Mouse (Mus musculus) hindbrain, embryonic 11.5 days (tissue): ENCODE results near the gene Tnrc6c. TPM values are rescaled to one million over a fixed set of nuclear protein-coding genes. Genes with fewer than 3 reads are reported as not detected.

Source experiments
- ATAC-seq: fragments of 200-750 bp; cut with Nextera tagmentation; 2 replicates; pipeline ENCODE4 v1.8.0; 2017; ENCODE audit warnings: mild to moderate bottlenecking, moderate TSS enrichment, moderate library complexity; ENCODE audit not compliant: low FRiP score
- DNase-seq: peaks from one replicate; pipeline ENCODE4 v3.0.0-alpha.2; 2015; ENCODE audit warnings: low spot score
- H3K27ac ChIP-seq: fragments of 300-500 bp; sonication (generic); 2 replicates; pipeline ENCODE4 v1.5.1; 2014; ENCODE audit warnings: mild to moderate bottlenecking, low read depth, low read length
- H3K27me3 ChIP-seq: fragments of 300-500 bp; sonication (generic); 2 replicates; pipeline ENCODE4 v1.6.1; 2014; ENCODE audit warnings: mild to moderate bottlenecking, low read length, moderate library complexity, mixed read lengths; ENCODE audit not compliant: control insufficient read depth, insufficient read depth
- H3K36me3 ChIP-seq: fragments of 300-500 bp; sonication (generic); 2 replicates; pipeline ENCODE4 v1.6.1; 2014; ENCODE audit warnings: mild to moderate bottlenecking, low read length, moderate library complexity, mixed read lengths; ENCODE audit not compliant: control insufficient read depth, insufficient read depth
- H3K4me1 ChIP-seq: fragments of 300-500 bp; sonication (generic); replicated peaks from 2 replicates; pipeline ENCODE4 v1.6.1; 2014; ENCODE audit warnings: low read length, mixed read lengths; ENCODE audit not compliant: control insufficient read depth, insufficient read depth
- H3K4me2 ChIP-seq: fragments of 300-500 bp; sonication (generic); replicated peaks from 2 replicates; pipeline ENCODE4 v1.6.1; 2014; ENCODE audit warnings: mild to moderate bottlenecking, low read depth, low read length
- H3K4me3 ChIP-seq: fragments of 300-500 bp; sonication (generic); 2 replicates; pipeline ENCODE4 v1.5.1; 2014; ENCODE audit warnings: low read depth, low read length
- H3K9ac ChIP-seq: fragments of 300-500 bp; sonication (generic); 2 replicates; pipeline ENCODE4 v1.6.1; 2014; ENCODE audit warnings: low read depth, low read length
- H3K9me3 ChIP-seq: fragments of 300-500 bp; sonication (generic); 2 replicates; pipeline ENCODE4 v1.6.1; 2016; ENCODE audit warnings: low read length; ENCODE audit not compliant: control insufficient read depth
- WGBS: fragments of 180-500 bp; shearing (Covaris S2); extraction: QIAGEN DNeasy Blood & Tissue Kit; methylation state at CpG from one replicate; pipeline ENCODE4 v1.1.7; 2014; 5-methylcytosine and 5-hydroxymethylcytosine counted together
- polyA plus RNA-seq: library from polyadenylated mRNA; unstranded; fragments of >200 nt; fragmentation: Nextera tagmentation; extraction: Ambion mirVana; gene quantifications from 2 replicates; pipeline ENCODE4 v1.2.1, GENCODE M21; 2014

Gene Tnrc6c
- polyA plus RNA-seq, 1 experiment from 2014 or later: 20.6 TPM

GRCm38 (mm10) chr11:117667825-117668224 is 13.7 kb downstream of the Tnrc6c start:
- Histone ChIP-seq H3K36me3 (no peaks in the 10 kb centered on the region), H3K27ac (no peak overlapping the region), H3K4me3 (no peak overlapping the region), H3K9me3 (no peaks in the 10 kb centered on the region), H3K9ac (no peak overlapping the region), H3K4me1 (no peaks in the 10 kb centered on the region), H3K4me2 (no peak overlapping the region), H3K27me3 (no peaks in the 10 kb centered on the region)
- ATAC-seq: no peak
- 82% methylated on average over 5 of the region's 5 CpGs for WGBS
- DNase-seq: no peak

GRCm38 (mm10) chr11:117671626-117672025 is 17.5 kb downstream of the Tnrc6c start:
- no peak for ATAC-seq
- Histone ChIP-seq H3K27ac (no peak overlapping the region), H3K4me3 (no peak overlapping the region), H3K27me3 (no peaks in the 10 kb centered on the region), H3K36me3 (no peaks in the 10 kb centered on the region), H3K9me3 (no peaks in the 10 kb centered on the region), H3K4me1 (no peaks in the 10 kb centered on the region), H3K4me2 (no peak overlapping the region), H3K9ac (no peak overlapping the region)
- no peak for DNase-seq
- 95% methylated on average over 5 of the region's 5 CpGs for WGBS

- no peak overlapping the region for H3K27ac ChIP-seq
- H3K27me3 ChIP-seq: no peaks in the 10 kb centered on the region
- H3K4me2 ChIP-seq: no peak overlapping the region
- H3K9me3 ChIP-seq: no peaks in the 10 kb centered on the region
- no peak overlapping the region for H3K9ac ChIP-seq
- DNase-seq: no peak
- H3K4me1 ChIP-seq: no peaks in the 10 kb centered on the region
- WGBS: 90% methylated on average over 1 of the region's 1 CpGs
- H3K36me3 ChIP-seq: no peaks in the 10 kb centered on the region
- no peak for ATAC-seq
- no peak overlapping the region for H3K4me3 ChIP-seq
Measured at GRCm38 (mm10) chr11:117674531-117674930, 20.4 kb downstream of the Tnrc6c start.

- no peak overlapping the region for H3K4me2 ChIP-seq
- H3K9me3 ChIP-seq: no peaks in the 10 kb centered on the region
- H3K9ac ChIP-seq: no peak overlapping the region
- no peak overlapping the region for H3K4me3 ChIP-seq
- WGBS: 21% methylated on average over 2 of the region's 2 CpGs
- no peak for DNase-seq
- H3K27ac ChIP-seq: no peak overlapping the region
- no peaks in the 10 kb centered on the region for H3K27me3 ChIP-seq
- H3K36me3 ChIP-seq: no peaks in the 10 kb centered on the region
- no peak for ATAC-seq
- H3K4me1 ChIP-seq: no peaks in the 10 kb centered on the region
Measured at GRCm38 (mm10) chr11:117676649-117677048, 22.6 kb downstream of the Tnrc6c start.

GRCm38 (mm10) chr11:117677111-117677510 is 23.0 kb downstream of the Tnrc6c start:
- WGBS: 75% methylated on average over 3 of the region's 3 CpGs
- Histone ChIP-seq H3K27ac (no peak overlapping the region), H3K9ac (no peak overlapping the region), H3K4me2 (no peak overlapping the region), H3K4me1 (no peaks in the 10 kb centered on the region), H3K27me3 (no peaks in the 10 kb centered on the region), H3K36me3 (no peaks in the 10 kb centered on the region), H3K9me3 (no peaks in the 10 kb centered on the region), H3K4me3 (no peak overlapping the region)
- DNase-seq (no peak), ATAC-seq (no peak)

GRCm38 (mm10) chr11:117677594-117677993 is 23.5 kb downstream of the Tnrc6c start:
- no peak overlapping the region for H3K9ac ChIP-seq
- H3K27ac ChIP-seq: no peak overlapping the region
- ATAC-seq: no peak
- no peak overlapping the region for H3K4me3 ChIP-seq
- no peaks in the 10 kb centered on the region for H3K4me1 ChIP-seq
- H3K4me2 ChIP-seq: no peak overlapping the region
- H3K27me3 ChIP-seq: no peaks in the 10 kb centered on the region
- WGBS: 94% methylated on average over 3 of the region's 3 CpGs
- no peak for DNase-seq
- H3K36me3 ChIP-seq: no peaks in the 10 kb centered on the region
- no peaks in the 10 kb centered on the region for H3K9me3 ChIP-seq

- no peak overlapping the region for H3K27ac ChIP-seq
- H3K36me3 ChIP-seq: no peaks in the 10 kb centered on the region
- H3K4me2 ChIP-seq: no peak overlapping the region
- H3K4me3 ChIP-seq: no peak overlapping the region
- H3K27me3 ChIP-seq: no peaks in the 10 kb centered on the region
- DNase-seq (no peak), ATAC-seq (no peak)
- no peaks in the 10 kb centered on the region for H3K4me1 ChIP-seq
- WGBS: 92% methylated on average over 4 of the region's 4 CpGs
- no peak overlapping the region for H3K9ac ChIP-seq
- H3K9me3 ChIP-seq: no peaks in the 10 kb centered on the region
Measured at GRCm38 (mm10) chr11:117678155-117678554, 24.1 kb downstream of the Tnrc6c start.

- Histone ChIP-seq H3K36me3 (no peaks in the 10 kb centered on the region), H3K27ac (no peak overlapping the region), H3K4me2 (no peak overlapping the region), H3K9ac (no peak overlapping the region), H3K9me3 (no peaks in the 10 kb centered on the region), H3K27me3 (no peaks in the 10 kb centered on the region), H3K4me1 (no peaks in the 10 kb centered on the region), H3K4me3 (no peak overlapping the region)
- WGBS: 61% methylated on average over 2 of the region's 2 CpGs
- no peak for ATAC-seq
- no peak for DNase-seq
Measured at GRCm38 (mm10) chr11:117678740-117679139, 24.7 kb downstream of the Tnrc6c start.

- Histone ChIP-seq H3K9me3 (no peaks in the 10 kb centered on the region), H3K4me1 (peaks cover 2% of the 10 kb centered on the region; the same call in 1 of the 2 replicates), H3K27ac (no peak overlapping the region), H3K4me3 (no peak overlapping the region), H3K9ac (no peak overlapping the region), H3K4me2 (no peak overlapping the region), H3K27me3 (no peaks in the 10 kb centered on the region), H3K36me3 (no peaks in the 10 kb centered on the region)
- WGBS: 25% methylated on average over 5 of the region's 5 CpGs
- no peak for ATAC-seq
- DNase-seq: peak; percentile 45
Measured at GRCm38 (mm10) chr11:117684640-117685039, 30.6 kb downstream of the Tnrc6c start.
